Mouse (Mus musculus): ENCODE data around the gene Tcte3. TPM values are rescaled to one million over a fixed set of nuclear protein-coding genes. Genes with fewer than 3 reads are reported as not detected.
"Not testable (repeated sequence)": the region's sequence is repeated elsewhere in the genome, so short reads cannot be mapped to it uniquely, and the experiment has no call there.

The Tcte3 gene
- not detected for total RNA-seq (2022)

- DNase-seq (ENCODE audit: low spot score) = not testable (repeated sequence)
Observed at GRCm38 (mm10) chr17:15041175-15041729, at the start of gene Tcte3, which contains the start of the genes Ermard and Gm3448. Tcte3 (minus strand) TSS chr17:15041488. Ermard (plus strand) TSS chr17:15041208. Gm3448 (minus strand) TSS chr17:15041537.

- DNase-seq (ENCODE audit: low spot score) = no peak
Observed at GRCm38 (mm10) chr17:15088591-15089001, 47.3 kb upstream of the Tcte3 start.

- DNase-seq (ENCODE audit: low spot score) = no peak
Observed at GRCm38 (mm10) chr17:15088166-15088565, 46.9 kb upstream of the Tcte3 start.

GRCm38 (mm10) chr17:15085006-15085405, 43.7 kb upstream of the Tcte3 start:
- DNase-seq (ENCODE audit: low spot score) = no peak

GRCm38 (mm10) chr17:15084226-15084848, 43.0 kb upstream of the Tcte3 start:
- DNase-seq (ENCODE audit: low spot score) = no peak

- DNase-seq (ENCODE audit: low spot score) = no peak
Observed at GRCm38 (mm10) chr17:15077536-15077935, 36.2 kb upstream of the Tcte3 start.

GRCm38 (mm10) chr17:15075033-15075432, 33.7 kb upstream of the Tcte3 start:
- no peak for DNase-seq (ENCODE audit: low spot score)

- no peak for DNase-seq (ENCODE audit: low spot score)
Observed at GRCm38 (mm10) chr17:15072211-15072610, 30.9 kb upstream of the Tcte3 start.

- no peak for DNase-seq (ENCODE audit: low spot score)
Observed at GRCm38 (mm10) chr17:15069124-15069523, 27.8 kb upstream of the Tcte3 start.

GRCm38 (mm10) chr17:15068040-15068792, 26.9 kb upstream of the Tcte3 start:
- no peak for DNase-seq (ENCODE audit: low spot score)

- DNase-seq (ENCODE audit: low spot score) = no peak
Observed at GRCm38 (mm10) chr17:15066911-15067310, 25.6 kb upstream of the Tcte3 start.

GRCm38 (mm10) chr17:15066066-15066465, 24.8 kb upstream of the Tcte3 start:
- DNase-seq (ENCODE audit: low spot score) = no peak

GRCm38 (mm10) chr17:15065391-15066024, 24.2 kb upstream of the Tcte3 start:
- DNase-seq (ENCODE audit: low spot score) = peak; percentile 74

- no peak for DNase-seq (ENCODE audit: low spot score)
Observed at GRCm38 (mm10) chr17:15060356-15060755, 19.1 kb upstream of the Tcte3 start.

- no peak for DNase-seq (ENCODE audit: low spot score)
Observed at GRCm38 (mm10) chr17:15059646-15060045, 18.4 kb upstream of the Tcte3 start.

GRCm38 (mm10) chr17:15058161-15058591, 16.9 kb upstream of the Tcte3 start:
- no peak for DNase-seq (ENCODE audit: low spot score)

GRCm38 (mm10) chr17:15055925-15056324, 14.6 kb upstream of the Tcte3 start:
- no peak for DNase-seq (ENCODE audit: low spot score)

- not testable (repeated sequence) for DNase-seq (ENCODE audit: low spot score)
Observed at GRCm38 (mm10) chr17:15053829-15054200, 12.5 kb upstream of the Tcte3 start.

- DNase-seq (ENCODE audit: low spot score) = not testable (repeated sequence)
Observed at GRCm38 (mm10) chr17:15053183-15053828, 12.0 kb upstream of the Tcte3 start.

GRCm38 (mm10) chr17:15052766-15053165, 11.5 kb upstream of the Tcte3 start:
- DNase-seq (ENCODE audit: low spot score) = not testable (repeated sequence)

- DNase-seq (ENCODE audit: low spot score) = not testable (repeated sequence)
Observed at GRCm38 (mm10) chr17:15050338-15050737, 9.1 kb upstream of the Tcte3 start.

- DNase-seq (ENCODE audit: low spot score) = not testable (repeated sequence)
Observed at GRCm38 (mm10) chr17:15040455-15040854, 833 bp downstream of the Tcte3 start.
